Mouse (Mus musculus) hindbrain, embryonic 14.5 days (tissue): ENCODE data around the gene Aldh16a1. TPM values are rescaled to one million over a fixed set of nuclear protein-coding genes. Genes with fewer than 3 reads are reported as not detected.
A peak's percentile ranks its signal among the peaks of the same experiment; 100 is the strongest.

Source experiments
- ATAC-seq: fragments of 200-750 bp; cut with Nextera tagmentation; 2 replicates; pipeline ENCODE4 v1.8.0; 2017; ENCODE audit warnings: moderate number of reproducible peaks, mild to moderate bottlenecking, moderate TSS enrichment, moderate library complexity; ENCODE audit not compliant: low FRiP score
- DNase-seq: peaks from one replicate; pipeline ENCODE4 v3.0.0-alpha.2; 2015; ENCODE audit warnings: low spot score
- H3K27ac ChIP-seq: fragments of 300-500 bp; sonication (generic); 2 replicates; pipeline ENCODE4 v1.5.1; 2014; ENCODE audit warnings: mild to moderate bottlenecking, moderate library complexity
- H3K27me3 ChIP-seq: fragments of 300-500 bp; sonication (generic); 2 replicates; pipeline ENCODE4 v1.6.1; 2014; ENCODE audit warnings: mild to moderate bottlenecking, low read length, mixed read lengths; ENCODE audit not compliant: control insufficient read depth, insufficient read depth
- H3K36me3 ChIP-seq: fragments of 300-500 bp; sonication (generic); replicated peaks from 2 replicates; pipeline ENCODE4 v1.6.1; 2014; ENCODE audit not compliant: control insufficient read depth, insufficient read depth
- H3K4me1 ChIP-seq: fragments of 300-500 bp; sonication (generic); replicated peaks from 2 replicates; pipeline ENCODE4 v1.6.1; 2014; ENCODE audit warnings: antibody characterized with exemption, low read length, mixed read lengths; ENCODE audit not compliant: control insufficient read depth, insufficient read depth
- H3K4me2 ChIP-seq: fragments of 300-500 bp; sonication (generic); replicated peaks from 2 replicates; pipeline ENCODE4 v1.6.1; 2014; ENCODE audit warnings: mild to moderate bottlenecking, moderate library complexity
- H3K4me3 ChIP-seq: fragments of 300-500 bp; sonication (generic); replicated peaks from 2 replicates; pipeline ENCODE4 v1.5.1; 2014; ENCODE audit warnings: mild to moderate bottlenecking, low read length
- H3K9ac ChIP-seq: fragments of 300-500 bp; sonication (generic); 2 replicates; pipeline ENCODE4 v1.6.1; 2014
- H3K9me3 ChIP-seq: fragments of 300-500 bp; sonication (generic); 2 replicates; pipeline ENCODE4 v1.6.1; 2016; ENCODE audit warnings: low read length; ENCODE audit not compliant: control insufficient read depth
- WGBS: fragments of 180-500 bp; shearing (Covaris S2); extraction: QIAGEN DNeasy Blood & Tissue Kit; methylation state at CpG from one replicate; pipeline ENCODE4 v1.1.7; 2014; 5-methylcytosine and 5-hydroxymethylcytosine counted together
- polyA plus RNA-seq: library from polyadenylated mRNA; unstranded; fragments of >200 nt; fragmentation: Nextera tagmentation; extraction: Ambion mirVana; gene quantifications from 2 replicates; pipeline ENCODE4 v1.2.1, GENCODE M21; 2014

The Aldh16a1 gene
- polyA plus RNA-seq, 1 experiment from 2014 or later: 21.3 TPM

GRCm38 (mm10) chr7:45135370-45135769, 19.0 kb downstream of the Aldh16a1 start:
- H3K9me3 ChIP-seq: no peaks in the 10 kb centered on the region
- 0 out of 2 replicates have a peak, but pooled peaks cover 6% of the 10 kb centered on the region for H3K4me1 ChIP-seq
- no peak overlapping the region for H3K4me3 ChIP-seq
- H3K27ac ChIP-seq: no peak overlapping the region
- no peak for ATAC-seq
- H3K36me3 ChIP-seq: no peaks in the 10 kb centered on the region
- no peak overlapping the region for H3K9ac ChIP-seq
- 0 out of 2 replicates have a peak, but pooled peaks cover 5% of the 10 kb centered on the region for H3K27me3 ChIP-seq
- DNase-seq: no peak
- WGBS: 86% methylated on average over 3 of the region's 3 CpGs
- H3K4me2 ChIP-seq: peak overlapping the region; percentile 62; the same call in 1 of the 2 replicates

GRCm38 (mm10) chr7:45134544-45135026, 19.8 kb downstream of the Aldh16a1 start:
- H3K36me3 ChIP-seq: no peaks in the 10 kb centered on the region
- DNase-seq: no peak
- H3K27ac ChIP-seq: no peak overlapping the region
- H3K9me3 ChIP-seq: no peaks in the 10 kb centered on the region
- 0 out of 2 replicates have a peak, but pooled peaks have one; percentile 14 for ATAC-seq
- H3K9ac ChIP-seq: no peak overlapping the region
- WGBS: 6% methylated on average over 12 of the region's 12 CpGs
- H3K4me1 ChIP-seq: 0 out of 2 replicates have a peak, but pooled peaks cover 6% of the 10 kb centered on the region
- H3K4me3 ChIP-seq: no peak overlapping the region
- H3K4me2 ChIP-seq: no peak overlapping the region
- H3K27me3 ChIP-seq: 0 out of 2 replicates have a peak, but pooled peaks cover 5% of the 10 kb centered on the region

- no peak for DNase-seq
- H3K36me3 ChIP-seq: no peaks in the 10 kb centered on the region
- H3K9ac ChIP-seq: no peak overlapping the region
- no peak overlapping the region for H3K4me2 ChIP-seq
- no peaks in the 10 kb centered on the region for H3K9me3 ChIP-seq
- no peak overlapping the region for H3K27ac ChIP-seq
- no peak for ATAC-seq
- H3K4me1 ChIP-seq: peaks cover 11% of the 10 kb centered on the region; the same call in 1 of the 2 replicates
- 0 out of 2 replicates have a peak, but pooled peaks cover 5% of the 10 kb centered on the region for H3K27me3 ChIP-seq
- WGBS: 82% methylated on average over 8 of the region's 8 CpGs
- no peak overlapping the region for H3K4me3 ChIP-seq
Observed at GRCm38 (mm10) chr7:45133446-45134159, 20.8 kb downstream of the Aldh16a1 start.

GRCm38 (mm10) chr7:45131850-45132249, 22.5 kb downstream of the Aldh16a1 start:
- H3K27me3 ChIP-seq: 0 out of 2 replicates have a peak, but pooled peaks cover 5% of the 10 kb centered on the region
- DNase-seq: no peak
- H3K4me1 ChIP-seq: peaks cover 20% of the 10 kb centered on the region
- H3K36me3 ChIP-seq: peaks cover 7% of the 10 kb centered on the region
- no peak overlapping the region for H3K4me3 ChIP-seq
- H3K9ac ChIP-seq: 0 out of 2 replicates have a peak overlapping the region, but pooled peaks have one; percentile 8
- no peak for ATAC-seq
- H3K4me2 ChIP-seq: no peak overlapping the region
- 81% methylated on average over 11 of the region's 11 CpGs for WGBS
- no peak overlapping the region for H3K27ac ChIP-seq
- no peaks in the 10 kb centered on the region for H3K9me3 ChIP-seq

- Histone ChIP-seq H3K9me3 (no peaks in the 10 kb centered on the region), H3K9ac (peak overlapping the region; percentile 62), H3K4me3 (peak overlapping the region; percentile 81), H3K27me3 (no peaks in the 10 kb centered on the region), H3K36me3 (peaks cover 26% of the 10 kb centered on the region), H3K27ac (peak overlapping the region; percentile 95), H3K4me2 (peak overlapping the region; percentile 64), H3K4me1 (peaks cover 22% of the 10 kb centered on the region)
- 51% methylated on average over 15 of the region's 15 CpGs for WGBS
- no peak for DNase-seq
- no peak for ATAC-seq
Observed at GRCm38 (mm10) chr7:45129776-45130512, 24.4 kb downstream of the Aldh16a1 start.

- Histone ChIP-seq H3K4me2 (peak overlapping the region; percentile 64), H3K27me3 (no peaks in the 10 kb centered on the region), H3K9ac (peak overlapping the region; percentile 62), H3K4me1 (peaks cover 27% of the 10 kb centered on the region), H3K9me3 (no peaks in the 10 kb centered on the region), H3K4me3 (peak overlapping the region; percentile 81), H3K36me3 (peaks cover 30% of the 10 kb centered on the region), H3K27ac (peak overlapping the region; percentile 95)
- DNase-seq: no peak
- under 1% methylated on average over 17 of the region's 17 CpGs for WGBS
- ATAC-seq: no peak
Observed at GRCm38 (mm10) chr7:45129318-45129717, 25.1 kb downstream of the Aldh16a1 start.

GRCm38 (mm10) chr7:45128624-45129246, 25.6 kb downstream of the Aldh16a1 start, which contains the start of gene Rpl13a:
Gene Rpl13a, minus strand, starts transcription at chr7:45128761.
- Histone ChIP-seq H3K4me1 (peaks cover 27% of the 10 kb centered on the region), H3K4me2 (peak within 1 kb of the TSS; percentile 69), H3K9ac (peak within 1 kb of the TSS; percentile 97), H3K36me3 (peaks cover 30% of the 10 kb centered on the region), H3K9me3 (no peaks in the 10 kb centered on the region), H3K4me3 (peak within 1 kb of the TSS; percentile 81), H3K27me3 (no peaks in the 10 kb centered on the region), H3K27ac (peak within 1 kb of the TSS; percentile 95)
- DNase-seq (peak; percentile 99), ATAC-seq (peak; percentile 95)
- WGBS: under 1% methylated on average over 48 of the region's 48 CpGs

- peak overlapping the region; percentile 81 for H3K4me3 ChIP-seq
- H3K4me2 ChIP-seq: peak overlapping the region; percentile 69
- no peaks in the 10 kb centered on the region for H3K27me3 ChIP-seq
- H3K9ac ChIP-seq: peak overlapping the region; percentile 97
- ATAC-seq (no peak), DNase-seq (no peak)
- 3% methylated on average over 6 of the region's 6 CpGs for WGBS
- no peaks in the 10 kb centered on the region for H3K9me3 ChIP-seq
- H3K27ac ChIP-seq: peak overlapping the region; percentile 88
- peaks cover 32% of the 10 kb centered on the region for H3K4me1 ChIP-seq
- peaks cover 36% of the 10 kb centered on the region for H3K36me3 ChIP-seq
Observed at GRCm38 (mm10) chr7:45127700-45128224, 26.6 kb downstream of the Aldh16a1 start.
